Mouse (Mus musculus) erythroblast, adult 5-6 weeks (primary cell): ENCODE measurements around the gene Paf1. TPM values are rescaled to one million over a fixed set of nuclear protein-coding genes. Genes with fewer than 3 reads are reported as not detected.
"Not testable (repeated sequence)": the region's sequence is repeated elsewhere in the genome, so short reads cannot be mapped to it uniquely, and the experiment has no call there.

Source experiments
- ATAC-seq: replicated peaks from 2 replicates; pipeline ENCODE4 v1.8.0; 2016; ENCODE audit warnings: moderate number of reproducible peaks, mild to moderate bottlenecking, moderate TSS enrichment, inconsistent platforms; ENCODE audit not compliant: poor library complexity, low FRiP score, severe bottlenecking
- total RNA-seq, 2 experiments: library from RNA; stranded (forward) in 1 of 2; stranded (reverse) in 1 of 2; fragments of 150-400 nt in 1 of 2; fragments of 200-764, 138-1000 nt in 1 of 2; gene quantifications; 2 replicates each; pipeline versions ENCODE4 v1.2.3 to v1.2.4; 2015 to 2017; ENCODE audit warnings: low replicate concordance in 2 of 2

The Paf1 gene
- total RNA-seq, 2 experiments from 2014 or later = 24.7 to 32.9 TPM

- no peak for ATAC-seq
These were observed 10.3 kb upstream of the Paf1 start for GRCm38 (mm10) chr7:28382347-28382951.

DNA sequence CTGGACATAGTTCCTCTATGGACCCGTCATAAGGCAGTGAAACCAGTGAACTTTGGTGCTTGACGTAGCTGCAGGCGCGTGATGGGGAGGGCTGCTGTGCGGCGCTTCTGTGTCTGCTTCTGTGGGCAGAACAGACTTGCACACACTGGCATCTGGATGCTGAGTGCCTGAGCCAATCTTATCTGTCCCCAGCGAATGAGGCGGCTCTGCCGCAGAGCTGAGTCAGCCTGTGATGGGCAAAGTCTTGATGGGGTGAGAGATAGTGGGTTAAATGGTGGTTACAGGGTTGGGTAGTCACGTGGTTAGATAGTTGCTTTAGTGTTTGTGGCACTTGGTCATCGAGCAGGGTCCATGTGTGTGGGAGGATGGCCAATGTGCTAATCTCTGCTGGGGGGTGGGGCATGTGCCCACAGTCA lies 9.8 kb upstream of the Paf1 start:
- ATAC-seq = 0 out of 2 replicates have a peak, but pooled peaks have one; percentile 20

- ATAC-seq = no peak
These were observed 9.1 kb upstream of the Paf1 start for GRCm38 (mm10) chr7:28383606-28384005.

DNA sequence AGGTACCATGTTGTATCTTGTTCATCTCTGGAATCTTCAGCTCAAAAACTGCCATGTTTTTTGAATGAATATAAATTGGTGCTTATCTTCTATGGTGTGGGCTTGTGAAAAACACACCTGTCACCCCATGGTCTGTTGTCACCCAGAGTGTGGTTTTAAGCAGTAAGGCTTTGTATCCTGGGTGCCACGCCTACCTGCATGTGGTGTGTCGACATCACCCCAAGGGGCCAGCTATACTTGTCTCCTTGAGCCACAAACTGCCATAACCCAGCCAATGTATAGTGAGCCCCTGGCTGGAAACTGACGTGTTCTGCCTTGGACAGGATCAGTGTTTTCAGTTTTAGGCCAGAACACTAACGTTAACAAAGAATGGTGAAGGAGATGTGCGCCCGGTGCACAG lies 8.6 kb upstream of the Paf1 start:
- no peak for ATAC-seq

DNA sequence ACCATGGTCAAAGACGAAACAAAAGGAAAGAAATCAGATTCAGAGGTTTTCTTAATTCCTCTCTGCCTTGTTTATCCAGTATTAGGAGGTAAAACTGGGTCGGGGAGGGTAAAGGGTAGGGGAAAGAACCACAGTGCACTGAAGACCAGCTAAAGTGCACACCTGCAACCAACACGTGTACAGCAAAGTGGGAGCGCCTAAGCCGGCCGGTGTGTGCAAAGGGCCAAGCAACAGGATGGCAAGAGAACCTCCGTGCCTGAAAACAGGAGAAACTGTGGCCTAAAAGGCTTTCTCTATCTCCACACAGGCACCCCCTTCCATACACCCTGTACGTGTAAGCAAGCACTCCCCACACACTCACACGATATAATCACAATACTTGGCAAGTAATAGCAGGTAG lies 7.6 kb upstream of the Paf1 start:
- ATAC-seq = no peak

- no peak for ATAC-seq
These were observed 6.7 kb upstream of the Paf1 start for GRCm38 (mm10) chr7:28386007-28386406.

- ATAC-seq = peak; percentile 86
These were observed 6.3 kb upstream of the Paf1 start for GRCm38 (mm10) chr7:28386462-28386861.

DNA sequence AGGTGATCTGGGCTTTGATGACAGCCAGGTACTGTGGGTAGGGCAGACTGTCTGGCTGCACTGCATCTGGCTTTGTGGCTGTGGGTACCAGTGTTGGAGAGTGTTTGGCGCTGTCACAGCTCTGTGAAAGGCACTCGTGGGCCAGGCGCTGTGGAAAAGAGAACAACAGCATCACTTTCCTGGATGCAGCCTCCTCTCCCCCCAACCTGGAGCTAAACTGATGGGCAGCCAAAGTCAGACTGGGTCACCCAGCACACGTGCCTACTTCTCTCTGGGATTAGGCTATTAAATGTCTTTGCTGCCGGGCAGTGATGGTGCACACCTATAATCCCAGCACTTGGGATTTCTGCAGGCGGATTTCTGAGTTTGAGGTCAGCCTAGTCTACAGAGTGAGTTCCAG lies 5.9 kb upstream of the Paf1 start:
- ATAC-seq = not testable (repeated sequence)

DNA sequence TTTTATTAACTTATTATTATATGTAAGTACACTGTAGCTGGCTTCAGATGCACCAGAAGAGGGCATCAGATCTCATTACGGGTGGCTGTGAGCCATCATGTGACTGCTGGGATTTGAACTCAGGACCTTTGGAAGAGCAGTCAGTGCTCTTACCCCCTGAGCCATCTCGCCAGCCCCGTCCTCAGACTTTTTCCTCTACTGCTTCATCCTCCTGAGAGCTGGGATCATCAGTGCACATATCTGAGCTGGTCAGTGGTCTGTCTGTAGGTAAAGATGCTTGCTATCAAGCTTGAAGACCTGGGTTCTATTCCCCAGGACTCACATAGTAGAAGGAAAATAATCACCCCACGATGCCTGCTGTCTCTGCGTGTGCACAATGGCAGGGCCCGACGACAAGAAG lies 5.4 kb upstream of the Paf1 start:
- ATAC-seq = not testable (repeated sequence)

DNA sequence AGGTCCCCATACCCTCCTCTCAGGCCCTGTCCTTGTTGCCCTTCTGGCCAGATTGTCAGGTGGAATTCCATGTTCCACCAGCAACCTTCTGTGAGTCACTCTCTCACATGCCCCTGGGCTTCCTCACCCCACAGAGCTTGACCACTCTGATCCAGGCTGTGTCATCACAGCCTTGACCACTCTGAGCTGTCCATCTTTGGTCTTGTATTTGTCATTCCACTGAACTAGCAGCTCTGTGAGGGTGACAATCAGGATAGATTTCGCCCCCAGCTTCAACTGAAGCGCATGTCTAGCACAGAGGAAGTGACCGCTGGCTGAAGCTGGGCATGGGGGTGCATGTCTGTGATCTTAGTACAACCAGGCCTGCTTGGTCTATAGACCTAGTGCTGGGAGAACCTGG lies 2.4 kb upstream of the Paf1 start:
- no peak for ATAC-seq

GRCm38 (mm10) chr7:28393272-28393951 lies 661 bp downstream of the Paf1 start:
- no peak for ATAC-seq

GRCm38 (mm10) chr7:28395425-28395824 lies 2.7 kb downstream of the Paf1 start:
- no peak for ATAC-seq

DNA sequence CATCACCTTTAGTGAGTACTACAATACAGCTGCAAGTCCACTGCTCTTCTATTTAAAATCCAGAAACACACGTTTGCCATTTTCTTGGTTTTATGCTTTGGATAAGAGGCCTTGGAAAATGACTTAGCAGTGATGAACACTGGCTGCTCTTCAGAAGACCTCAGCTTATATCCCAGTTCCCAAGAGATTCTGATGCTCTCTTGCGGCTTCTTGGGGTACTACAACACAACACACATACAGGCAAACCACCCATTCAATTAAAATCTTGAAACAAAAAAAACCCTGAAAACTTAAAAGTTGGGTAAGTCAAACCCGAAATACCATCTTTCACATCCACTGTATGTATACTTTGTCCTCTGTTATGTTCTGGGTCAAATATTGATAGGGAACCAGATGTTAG lies 5.2 kb downstream of the Paf1 start:
- ATAC-seq = no peak

DNA sequence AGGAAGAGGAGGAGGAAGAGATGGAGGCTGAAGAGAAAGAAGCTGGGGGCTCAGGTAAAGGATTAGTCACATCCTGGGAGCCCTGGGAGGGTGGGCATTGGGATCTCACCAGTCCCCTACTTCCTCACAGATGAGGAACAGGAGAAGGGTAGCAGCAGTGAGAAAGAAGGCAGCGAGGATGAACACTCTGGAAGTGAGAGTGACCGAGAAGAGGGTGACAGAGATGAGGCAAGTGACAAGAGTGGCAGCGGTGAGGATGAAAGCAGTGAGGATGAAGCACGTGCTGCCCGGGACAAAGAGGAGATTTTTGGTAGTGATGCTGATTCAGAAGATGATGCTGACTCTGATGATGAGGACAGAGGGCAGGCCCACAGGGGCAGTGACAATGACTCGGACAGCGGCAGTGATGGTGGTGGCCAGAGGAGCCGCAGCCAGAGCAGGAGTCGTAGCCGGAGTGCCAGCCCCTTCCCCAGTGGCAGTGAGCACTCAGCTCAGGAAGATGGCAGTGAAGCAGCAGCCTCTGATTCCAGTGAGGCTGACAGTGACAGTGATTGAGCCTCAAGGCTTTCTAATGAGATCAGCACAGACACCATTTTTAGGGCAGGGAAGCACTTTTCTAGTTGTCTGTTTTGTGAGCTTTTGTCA lies 6.1 kb downstream of the Paf1 start:
- no peak for ATAC-seq

DNA sequence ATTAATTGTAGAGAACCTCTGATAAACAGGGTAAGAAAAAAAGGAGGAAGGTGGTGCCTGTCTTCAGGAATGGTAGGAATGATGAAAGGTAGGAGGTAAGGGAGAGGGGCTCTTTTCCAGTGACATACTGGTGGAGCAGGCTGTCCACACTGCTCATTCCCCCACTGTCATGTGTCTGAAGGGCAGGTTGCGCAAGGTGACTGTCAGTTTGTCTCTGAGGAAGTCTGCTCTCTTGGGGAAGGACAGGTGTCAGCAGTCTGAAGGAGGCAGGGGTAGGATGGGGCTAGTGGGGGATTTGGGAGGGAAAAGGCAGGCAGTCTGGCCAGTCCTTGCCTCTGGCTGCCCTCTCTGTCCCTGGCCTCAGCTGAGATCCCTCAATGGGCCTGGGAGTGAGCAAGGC lies 8.3 kb downstream of the Paf1 start:
- no peak for ATAC-seq

DNA sequence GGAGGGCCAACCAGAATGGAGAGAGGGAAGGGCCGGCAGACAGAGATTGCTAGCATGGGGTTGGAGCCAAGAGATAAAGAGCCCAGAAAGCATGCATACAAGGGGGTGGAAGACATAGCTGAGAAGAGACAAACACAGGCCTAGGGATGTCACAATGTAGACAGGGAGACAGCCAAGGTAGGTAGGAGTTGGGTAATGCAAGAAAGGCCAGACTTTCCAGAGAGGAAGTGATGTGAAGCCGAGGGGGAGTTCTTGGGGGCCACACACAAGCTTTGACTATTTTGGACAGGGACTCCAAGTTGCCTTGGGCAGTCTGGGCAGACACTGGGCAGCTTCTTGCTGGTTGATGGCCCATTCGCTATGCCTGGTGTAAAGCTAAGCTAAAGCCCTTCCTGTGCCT lies 9.2 kb downstream of the Paf1 start:
- ATAC-seq = no peak

DNA sequence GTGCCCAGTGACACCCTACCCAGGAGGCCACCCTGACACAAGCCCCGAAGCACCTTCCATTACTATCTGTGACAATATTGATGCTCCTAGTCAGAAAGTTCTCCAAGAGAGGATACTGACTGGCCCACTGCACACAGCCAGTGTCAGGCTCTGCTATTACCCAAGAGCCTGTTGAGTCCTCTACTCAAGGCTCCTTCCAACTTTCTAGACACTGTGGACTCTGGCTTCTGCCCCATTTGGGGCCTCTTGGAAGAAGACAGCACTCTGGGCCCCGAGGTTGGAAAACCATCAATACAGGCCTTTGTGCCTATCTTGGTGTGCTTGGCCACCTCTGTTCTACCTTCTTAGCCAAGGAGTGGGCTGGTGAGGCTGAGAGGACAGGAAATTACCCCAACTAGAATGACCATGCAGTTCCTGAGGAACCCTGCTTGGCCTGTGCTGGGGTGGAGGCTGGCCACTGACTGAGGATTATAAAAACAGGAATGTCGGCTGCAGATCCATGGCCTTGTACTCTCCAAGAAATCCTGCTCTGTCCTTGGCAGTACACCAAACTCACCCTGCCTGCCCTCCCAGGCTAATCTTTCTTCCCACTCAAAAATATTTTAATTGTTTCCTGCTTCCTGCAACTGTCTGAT lies 18.2 kb downstream of the Paf1 start:
- no peak for ATAC-seq

- ATAC-seq = no peak
These were observed 20.1 kb downstream of the Paf1 start for GRCm38 (mm10) chr7:28412826-28413225.

- ATAC-seq = no peak
These were observed 24.6 kb downstream of the Paf1 start for GRCm38 (mm10) chr7:28417368-28417767.

- ATAC-seq = no peak
These were observed 25.4 kb downstream of the Paf1 start for GRCm38 (mm10) chr7:28418096-28418670.

GRCm38 (mm10) chr7:28419416-28419815 lies 26.7 kb downstream of the Paf1 start:
- ATAC-seq = no peak
